Mouse (Mus musculus) neural tube, embryonic 14.5 days (tissue): ENCODE data around the gene I830077J02Rik. TPM values are rescaled to one million over a fixed set of nuclear protein-coding genes. Genes with fewer than 3 reads are reported as not detected.

Experiments used
- ATAC-seq: fragments of 200-750 bp; cut with Nextera tagmentation; 2 replicates; pipeline ENCODE4 v1.8.0; 2017; ENCODE audit warnings: low read depth, mild to moderate bottlenecking, moderate TSS enrichment, moderate library complexity
- H3K27ac ChIP-seq: fragments of 300-500 bp; sonication (generic); 2 replicates; pipeline ENCODE4 v1.5.1; 2014; ENCODE audit warnings: low read depth, mild to moderate bottlenecking, control low read depth, low read length, moderate library complexity, mixed read lengths
- H3K27me3 ChIP-seq: fragments of 300-500 bp; sonication (generic); 2 replicates; pipeline ENCODE4 v1.6.1; 2014; ENCODE audit warnings: low read length; ENCODE audit not compliant: control insufficient read depth, insufficient read depth
- H3K36me3 ChIP-seq: fragments of 300-500 bp; sonication (generic); 2 replicates; pipeline ENCODE4 v1.6.1; 2014; ENCODE audit warnings: low read length, mixed read lengths; ENCODE audit not compliant: control insufficient read depth, insufficient read depth
- H3K4me1 ChIP-seq: fragments of 300-500 bp; sonication (generic); 2 replicates; pipeline ENCODE4 v1.6.1; 2014; ENCODE audit warnings: low read length; ENCODE audit not compliant: control insufficient read depth, insufficient read depth
- H3K4me2 ChIP-seq: fragments of 300-500 bp; sonication (generic); 2 replicates; pipeline ENCODE4 v1.6.1; 2014; ENCODE audit warnings: mild to moderate bottlenecking, low read depth, low read length, control low read depth
- H3K4me3 ChIP-seq: fragments of 300-500 bp; sonication (generic); 2 replicates; pipeline ENCODE4 v1.5.1; 2014; ENCODE audit warnings: low read depth, low read length, control low read depth, mixed read lengths
- H3K9ac ChIP-seq: fragments of 300-500 bp; sonication (generic); replicated peaks from 2 replicates; pipeline ENCODE4 v1.6.1; 2014; ENCODE audit warnings: low read depth, mild to moderate bottlenecking, control low read depth, low read length, mixed read lengths
- H3K9me3 ChIP-seq: fragments of 300-500 bp; sonication (generic); 2 replicates; pipeline ENCODE4 v1.6.1; 2016; ENCODE audit warnings: low read length; ENCODE audit not compliant: control insufficient read depth
- WGBS: fragments of 180-500 bp; shearing (Covaris S2); extraction: QIAGEN DNeasy Blood & Tissue Kit; methylation state at CpG from one replicate; pipeline ENCODE4 v1.1.7; 2014; 5-methylcytosine and 5-hydroxymethylcytosine counted together
- polyA plus RNA-seq: library from polyadenylated mRNA; unstranded; fragments of >200 nt; fragmentation: Nextera tagmentation; extraction: Ambion mirVana; gene quantifications from 2 replicates; pipeline ENCODE4 v1.2.1, GENCODE M21; 2014

The I830077J02Rik gene
- polyA plus RNA-seq: 0.37 and 0.46 TPM in 2 replicates

DNA sequence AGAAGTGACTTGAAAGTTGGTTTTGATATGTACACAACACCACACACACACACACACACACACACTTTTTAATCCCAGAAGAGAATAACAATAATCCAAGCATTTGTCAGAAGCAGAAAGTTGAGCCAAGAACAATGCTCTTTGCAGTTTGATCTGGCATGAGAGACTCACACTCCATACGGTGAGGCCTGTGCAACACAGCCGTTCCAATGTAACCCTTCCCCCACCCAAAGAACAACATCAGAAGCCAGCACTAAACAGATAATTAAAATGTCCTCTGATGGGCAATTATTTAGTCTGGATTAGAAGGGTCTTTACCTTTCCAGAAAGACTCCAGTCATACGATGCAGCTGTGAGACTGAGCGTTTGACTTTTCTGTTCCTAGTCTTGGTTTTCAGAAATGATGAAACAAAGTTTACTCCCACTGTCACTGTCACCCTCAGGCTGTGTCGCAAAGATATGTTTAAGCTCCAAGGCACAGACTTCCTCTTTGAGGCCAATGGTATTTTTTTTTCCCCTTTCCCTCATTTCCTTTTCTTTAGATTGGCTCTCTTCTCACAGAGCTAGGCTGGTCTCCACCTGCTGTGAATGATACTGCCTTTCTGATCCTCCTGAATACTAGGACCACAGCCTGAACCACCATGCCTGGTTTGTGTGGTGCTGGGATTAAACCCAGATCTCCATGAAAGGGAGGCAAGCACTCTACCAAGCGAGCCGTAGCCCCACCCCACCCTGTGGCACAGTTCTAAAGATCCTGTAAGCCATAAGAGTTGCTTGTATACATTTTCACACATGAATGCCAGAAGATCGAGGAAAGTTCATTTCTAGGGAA lies at the start of gene I830077J02Rik:
TSS of gene I830077J02Rik (minus strand) at position 425 of the 832 bp plus-strand sequence.
- no peak within 1 kb of the TSS for H3K27ac ChIP-seq
- WGBS: 86% methylated on average over 8 of the region's 8 CpGs
- H3K4me2 ChIP-seq: no peak within 1 kb of the TSS
- H3K36me3 ChIP-seq: no peaks in the 10 kb centered on the region
- H3K27me3 ChIP-seq: no peaks in the 10 kb centered on the region
- no peaks in the 10 kb centered on the region for H3K9me3 ChIP-seq
- H3K4me1 ChIP-seq: no peaks in the 10 kb centered on the region
- no peak within 1 kb of the TSS for H3K9ac ChIP-seq
- no peak within 1 kb of the TSS for H3K4me3 ChIP-seq
- ATAC-seq: no peak

GRCm38 (mm10) chr3:105974174-105974573 lies 41.7 kb upstream of the I830077J02Rik start:
- no peak overlapping the region for H3K4me2 ChIP-seq
- no peak overlapping the region for H3K9ac ChIP-seq
- H3K27ac ChIP-seq: no peak overlapping the region
- H3K4me1 ChIP-seq: no peaks in the 10 kb centered on the region
- H3K36me3 ChIP-seq: peaks cover 6% of the 10 kb centered on the region
- no peaks in the 10 kb centered on the region for H3K9me3 ChIP-seq
- 85% methylated on average over 2 of the region's 2 CpGs for WGBS
- no peak overlapping the region for H3K4me3 ChIP-seq
- ATAC-seq: no peak
- H3K27me3 ChIP-seq: no peaks in the 10 kb centered on the region

DNA sequence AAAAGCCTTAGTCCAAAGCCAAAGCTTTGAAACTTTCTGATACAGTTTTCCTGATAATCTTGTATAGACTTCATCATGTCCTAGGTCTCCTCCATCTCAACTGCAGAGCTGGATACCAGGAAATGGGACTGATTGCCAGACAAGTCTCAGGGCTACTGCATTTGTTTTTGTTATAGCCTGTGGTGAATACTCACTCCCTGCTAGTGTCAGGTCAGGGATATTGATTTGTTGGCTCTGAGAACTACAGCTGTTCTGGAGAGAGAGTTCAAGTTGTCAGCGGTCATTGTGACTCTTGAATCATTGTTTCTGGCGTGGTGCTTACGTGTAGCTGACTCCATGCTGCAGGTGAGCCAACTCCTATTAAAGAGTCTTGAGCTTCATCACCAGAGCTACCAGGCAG lies 40.9 kb upstream of the I830077J02Rik start, which contains the start of gene Ovgp1:
TSS of gene Ovgp1 (plus strand) at position 301 of the 400 bp plus-strand sequence.
- Histone ChIP-seq H3K27ac (no peak within 1 kb of the TSS), H3K9me3 (no peaks in the 10 kb centered on the region), H3K36me3 (peaks cover 14% of the 10 kb centered on the region), H3K4me3 (no peak within 1 kb of the TSS), H3K27me3 (no peaks in the 10 kb centered on the region), H3K9ac (no peak within 1 kb of the TSS), H3K4me1 (no peaks in the 10 kb centered on the region), H3K4me2 (no peak within 1 kb of the TSS)
- WGBS: 68% methylated on average over 3 of the region's 3 CpGs
- no peak for ATAC-seq

- WGBS: 89% methylated on average over 5 of the region's 5 CpGs
- Histone ChIP-seq H3K4me1 (no peaks in the 10 kb centered on the region), H3K9ac (no peak overlapping the region), H3K27ac (no peak overlapping the region), H3K27me3 (no peaks in the 10 kb centered on the region), H3K4me3 (no peak overlapping the region), H3K9me3 (no peaks in the 10 kb centered on the region), H3K36me3 (peaks cover 27% of the 10 kb centered on the region), H3K4me2 (no peak overlapping the region)
- peak; percentile 42; the same call in 1 of the 2 replicates for ATAC-seq
Observed at GRCm38 (mm10) chr3:105971831-105972446, 39.5 kb upstream of the I830077J02Rik start.

DNA sequence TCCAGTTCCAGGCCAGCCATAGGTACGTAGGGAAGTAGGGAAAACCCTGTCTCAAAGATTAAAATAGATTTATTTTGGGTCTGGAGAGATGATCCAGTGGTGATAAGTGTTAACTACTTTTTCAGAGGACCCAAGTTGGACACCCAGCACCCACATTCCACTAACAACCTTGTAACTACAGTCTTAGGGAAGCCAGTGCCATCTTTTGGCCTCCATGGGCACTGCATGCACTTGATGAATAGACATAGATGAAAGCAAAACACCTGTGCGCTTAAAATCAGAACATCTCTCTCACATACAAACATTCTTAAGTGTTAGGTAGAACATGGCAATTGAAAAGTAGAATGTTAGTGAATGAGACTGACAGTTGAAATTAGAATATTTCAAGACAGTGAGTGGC lies 28.2 kb upstream of the I830077J02Rik start:
- no peak overlapping the region for H3K27ac ChIP-seq
- 97% methylated on average over 2 of the region's 2 CpGs for WGBS
- H3K27me3 ChIP-seq: no peaks in the 10 kb centered on the region
- no peak for ATAC-seq
- H3K4me1 ChIP-seq: peaks cover 25% of the 10 kb centered on the region; the same call in 1 of the 2 replicates
- H3K9me3 ChIP-seq: no peaks in the 10 kb centered on the region
- H3K36me3 ChIP-seq: peaks cover 38% of the 10 kb centered on the region
- H3K4me3 ChIP-seq: peak overlapping the region; percentile 88
- no peak overlapping the region for H3K9ac ChIP-seq
- H3K4me2 ChIP-seq: peak overlapping the region; percentile 83; the same call in 1 of the 2 replicates

DNA sequence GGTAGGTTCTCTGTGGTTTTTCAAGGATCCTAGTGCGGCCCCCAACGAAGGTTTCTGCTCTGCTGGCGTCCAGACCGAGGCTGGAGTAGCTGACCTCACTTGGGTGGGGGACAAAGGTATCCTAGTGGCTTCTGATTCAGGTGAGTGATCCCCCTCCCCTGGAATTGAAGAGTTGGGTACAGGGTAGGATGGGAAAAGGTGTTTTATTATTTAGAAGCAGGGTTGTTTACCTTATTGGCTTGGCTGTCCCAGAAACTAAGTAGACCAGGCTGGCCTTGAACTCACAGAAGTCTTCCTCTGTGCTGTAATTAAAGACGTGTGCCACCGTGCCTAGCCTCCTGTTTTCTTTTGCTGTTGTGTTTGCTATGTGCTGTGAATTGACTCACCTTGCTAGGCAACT lies 27.5 kb upstream of the I830077J02Rik start, which contains the start of gene Atp5f1:
TSS of gene Atp5f1 (minus strand) at position 101 of the 400 bp plus-strand sequence.
- ATAC-seq: no peak
- 12% methylated on average over 6 of the region's 6 CpGs for WGBS
- peaks cover 32% of the 10 kb centered on the region for H3K36me3 ChIP-seq

DNA sequence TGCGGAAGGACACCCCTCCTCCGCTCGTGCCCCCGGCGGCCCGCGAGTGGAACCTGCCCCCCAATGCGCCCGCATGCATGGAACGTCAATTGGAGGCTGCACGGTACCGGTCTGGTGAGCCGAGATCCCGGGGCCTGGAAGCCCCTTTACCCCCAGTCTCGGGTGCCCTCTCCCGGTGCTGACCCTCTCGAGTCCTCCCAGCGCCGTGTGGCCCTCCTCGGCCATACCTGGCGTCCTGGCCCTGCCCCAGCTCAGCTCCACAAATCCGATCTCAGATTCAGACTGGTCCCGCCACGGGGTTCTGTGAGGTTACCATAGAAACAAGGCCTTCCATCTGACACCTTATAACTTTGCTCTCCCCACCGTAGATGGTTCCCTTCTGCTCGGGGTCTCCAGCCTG lies 27.1 kb upstream of the I830077J02Rik start:
- ATAC-seq: peak; percentile 77; the same call in 1 of the 2 replicates
- Histone ChIP-seq H3K4me2 (peak overlapping the region; percentile 83), H3K9me3 (no peaks in the 10 kb centered on the region), H3K27me3 (no peaks in the 10 kb centered on the region), H3K9ac (peak overlapping the region; percentile 89), H3K27ac (peak overlapping the region; percentile 61; the same call in 1 of the 2 replicates), H3K36me3 (peaks cover 32% of the 10 kb centered on the region), H3K4me3 (peak overlapping the region; percentile 88), H3K4me1 (peaks cover 25% of the 10 kb centered on the region; the same call in 1 of the 2 replicates)
- under 1% methylated on average over 26 of the region's 26 CpGs for WGBS

More for the DNA sequence above, 27.5 kb upstream of the I830077J02Rik start, which contains the start of gene Atp5f1:
- H3K27me3 ChIP-seq: no peaks in the 10 kb centered on the region
- H3K9me3 ChIP-seq: no peaks in the 10 kb centered on the region
- H3K9ac ChIP-seq: peak within 1 kb of the TSS; percentile 92
- peak within 1 kb of the TSS; percentile 88 for H3K4me3 ChIP-seq
- H3K27ac ChIP-seq: peak within 1 kb of the TSS; percentile 80
- peaks cover 25% of the 10 kb centered on the region; the same call in 1 of the 2 replicates for H3K4me1 ChIP-seq
- peak within 1 kb of the TSS; percentile 83 for H3K4me2 ChIP-seq

DNA sequence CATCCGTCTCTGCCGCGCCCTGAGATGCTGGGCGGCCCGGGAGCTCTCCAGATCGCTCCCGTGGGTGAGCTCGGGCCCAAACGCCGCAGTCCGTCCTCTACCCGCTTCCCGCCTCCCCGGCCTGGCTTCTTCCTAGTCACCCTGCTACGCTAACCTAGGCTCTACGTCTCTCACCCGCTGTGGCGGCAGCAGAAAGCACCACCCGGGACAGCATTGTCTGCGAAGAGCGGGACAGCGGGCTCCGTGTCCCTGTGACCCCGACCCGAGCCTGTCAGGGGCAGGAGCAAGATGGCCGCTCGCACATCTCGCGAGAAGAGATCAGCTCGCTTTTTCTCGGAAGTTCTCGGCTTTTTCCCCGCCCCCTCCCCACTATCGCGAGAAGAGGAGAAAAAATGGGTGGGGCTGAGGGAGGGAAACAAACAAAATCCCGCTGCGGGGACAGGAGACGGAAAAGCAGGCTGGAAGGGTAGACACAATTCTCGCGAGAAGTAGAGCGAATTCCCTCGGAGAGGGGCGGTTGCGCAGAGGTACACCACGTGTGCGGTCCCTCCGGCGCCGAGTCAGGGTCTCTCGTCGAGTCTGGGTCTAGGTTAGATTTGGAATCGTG lies 26.6 kb upstream of the I830077J02Rik start, which contains the start of gene Wdr77:
TSS of gene Wdr77 (plus strand) at position 396 of the 607 bp plus-strand sequence.
- Histone ChIP-seq H3K9me3 (no peaks in the 10 kb centered on the region), H3K27me3 (no peaks in the 10 kb centered on the region), H3K9ac (peak within 1 kb of the TSS; percentile 92), H3K4me1 (peaks cover 25% of the 10 kb centered on the region; the same call in 1 of the 2 replicates), H3K4me2 (peak within 1 kb of the TSS; percentile 83), H3K4me3 (peak within 1 kb of the TSS; percentile 88), H3K27ac (peak within 1 kb of the TSS; percentile 80), H3K36me3 (peaks cover 34% of the 10 kb centered on the region)
- under 1% methylated on average over 51 of the region's 52 CpGs for WGBS
- peak; percentile 98 for ATAC-seq
